Mouse (Mus musculus): ENCODE data around the gene Olfr1507. TPM values are rescaled to one million over a fixed set of nuclear protein-coding genes. Genes with fewer than 3 reads are reported as not detected.

Olfr1507 gene
- total RNA-seq (2021), result not detected

GRCm38 (mm10) chr14:52495516-52495915 is at the start of gene Olfr1507:
Gene Olfr1507, minus strand, starts transcription at chr14:52495749.
- no peak for DNase-seq (ENCODE audit: extremely low spot score in 1 of 2, low spot score in 2 of 2)
- intact Hi-C loops (cut with DNase I), result no loop called here

GRCm38 (mm10) chr14:52533336-52533735 is 37.8 kb upstream of the Olfr1507 start:
- no peak for DNase-seq (ENCODE audit: extremely low spot score in 1 of 2, low spot score in 2 of 2)
- intact Hi-C loops (cut with DNase I), result no loop called here

- intact Hi-C loops (cut with DNase I), result no loop called here
- no peak for DNase-seq (ENCODE audit: extremely low spot score in 1 of 2, low spot score in 2 of 2)
Measured at GRCm38 (mm10) chr14:52524952-52525351, 29.4 kb upstream of the Olfr1507 start.

- intact Hi-C loops (cut with DNase I), result no loop called here
- DNase-seq (ENCODE audit: extremely low spot score in 1 of 2, low spot score in 2 of 2), result no peak
Measured at GRCm38 (mm10) chr14:52467395-52467794, 28.2 kb downstream of the Olfr1507 start, which contains the start of gene Olfr1508. Gene Olfr1508, minus strand, starts transcription at chr14:52467495.

- intact Hi-C loops (cut with DNase I), result no loop called here
- DNase-seq (ENCODE audit: extremely low spot score in 1 of 2, low spot score in 2 of 2), result no peak
Measured at GRCm38 (mm10) chr14:52465738-52466137, 29.8 kb downstream of the Olfr1507 start.

GRCm38 (mm10) chr14:52461928-52462327 is 33.6 kb downstream of the Olfr1507 start:
- intact Hi-C loops (cut with DNase I), result no loop called here
- no peak for DNase-seq (ENCODE audit: extremely low spot score in 1 of 2, low spot score in 2 of 2)

- DNase-seq (ENCODE audit: extremely low spot score in 1 of 2, low spot score in 2 of 2), result no peak
- intact Hi-C loops (cut with DNase I), result no loop called here
Measured at GRCm38 (mm10) chr14:52451138-52451537, 44.4 kb downstream of the Olfr1507 start.

GRCm38 (mm10) chr14:52442690-52443089 is 52.9 kb downstream of the Olfr1507 start, which contains the start of gene Olfr1509:
Gene Olfr1509, plus strand, starts transcription at chr14:52442990.
- intact Hi-C loops (cut with DNase I), result no loop called here
- DNase-seq (ENCODE audit: extremely low spot score in 1 of 2, low spot score in 2 of 2), result no peak

Other genes with a start within 250 kb of the Olfr1507 start
- gene Chd8, start 238.0 kb downstream of the Olfr1507 start, total RNA-seq (2021), result 100 to 1,000 TPM; 111 to 126 TPM
- 10 to 100 TPM; 55.1 to 56.7 TPM for gene Tox4, start 216.6 kb downstream of the Olfr1507 start, total RNA-seq (2021)
- gene Rab2b, start 216.2 kb downstream of the Olfr1507 start, total RNA-seq (2021), result 10 to 100 TPM; 36.9 to 37.7 TPM
- 10 to 100 TPM; 32.4 to 38.6 TPM for gene Mettl3, start 190.6 kb downstream of the Olfr1507 start, total RNA-seq (2021)
- 10 to 100 TPM; 39.6 to 39.9 TPM for gene Sall2, start 167.0 kb downstream of the Olfr1507 start, total RNA-seq (2021)
- not detected for gene Olfr1513, start 139.3 kb downstream of the Olfr1507 start, total RNA-seq (2021)
- not detected for gene Olfr1512, start 116.6 kb downstream of the Olfr1507 start, total RNA-seq (2021)
- gene Olfr1511, start 98.4 kb downstream of the Olfr1507 start, total RNA-seq (2021), result not detected
- not detected for gene Olfr1510, start 81.4 kb downstream of the Olfr1507 start, total RNA-seq (2021)
- gene Olfr1509, start 52.8 kb downstream of the Olfr1507 start, total RNA-seq (2021), result not detected
- gene Olfr1508, start 28.3 kb downstream of the Olfr1507 start, total RNA-seq (2021), result not detected

Measured in left cerebral cortex, postnatal 10 days (tissue).